Mouse (Mus musculus) layer of hippocampus, postnatal 25 days (tissue): ENCODE data around the gene Tcf3. TPM values are rescaled to one million over a fixed set of nuclear protein-coding genes. Genes with fewer than 3 reads are reported as not detected.

Experiments used
- DNase-seq, 2 experiments: peaks; one replicate each; pipeline ENCODE4 v3.0.0; 2022; ENCODE audit warnings: mixed read lengths in 2 of 2, low spot score in 1 of 2; ENCODE audit errors: extremely low spot score in 1 of 2
- total RNA-seq, 2 experiments: library from RNA; stranded (reverse); gene quantifications; 2 replicates each; pipeline ENCODE4 v1.2.3; 2021

Tcf3 gene
- total RNA-seq: 10 to 100 TPM; 26.9 to 32.1 TPM

DNA sequence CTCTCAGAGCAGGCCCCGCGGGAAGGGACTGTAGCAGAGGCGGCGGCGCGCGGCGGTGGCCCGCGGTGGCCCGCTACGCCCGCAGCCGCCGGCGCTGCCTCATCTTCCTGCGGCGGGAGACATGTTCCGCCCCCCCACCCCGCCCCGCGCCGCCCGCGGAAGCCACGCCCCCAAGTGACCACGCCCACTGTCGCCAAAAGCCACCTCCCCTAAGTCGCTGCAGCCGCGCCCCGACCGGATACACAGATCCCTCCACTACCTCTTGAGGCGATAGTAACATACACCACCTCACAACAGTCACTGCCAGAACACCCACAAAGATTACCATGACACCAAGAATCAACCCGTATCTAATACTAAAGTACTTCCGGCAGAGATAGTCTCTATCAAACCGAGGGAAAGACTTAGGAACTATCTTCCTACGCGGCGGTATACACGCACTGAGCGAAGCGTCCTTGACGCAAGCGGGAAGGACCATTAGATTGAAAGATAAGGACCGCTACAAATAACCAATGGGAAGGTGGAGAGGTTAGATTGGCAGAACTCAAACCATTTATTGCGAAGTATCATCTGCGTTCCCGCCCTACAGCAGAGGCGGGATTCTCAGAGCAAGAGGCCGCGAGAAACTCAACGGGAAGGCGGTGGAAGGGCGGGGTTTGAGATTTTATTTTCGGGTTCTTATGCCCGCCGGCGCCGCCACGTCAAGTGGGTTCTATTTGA is at the start of gene Tcf3:
Gene Tcf3 (minus strand): TSS at position 135 of the 720 bp plus-strand sequence.
- peak; percentile 90 to 91 for DNase-seq

DNA sequence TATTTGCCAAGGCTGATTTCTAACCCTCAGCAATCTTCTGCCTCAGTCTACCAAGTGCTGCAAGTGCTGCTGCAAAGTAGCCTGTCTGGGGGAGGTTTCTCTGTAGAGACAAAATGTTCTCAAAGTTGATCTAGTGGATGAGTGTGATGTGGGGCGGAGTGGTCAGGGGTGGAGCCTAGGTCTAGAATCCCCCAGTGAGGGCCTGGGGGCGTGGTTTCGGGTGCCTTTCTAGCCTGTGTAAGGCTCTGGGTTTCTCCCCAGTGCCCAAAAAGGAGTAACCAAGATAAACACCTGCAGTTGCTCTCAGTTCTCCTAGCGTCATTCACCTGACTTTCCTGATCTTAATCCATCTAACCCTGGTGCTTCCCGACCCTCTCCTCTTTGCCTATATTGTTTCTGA is 47.6 kb upstream of the Tcf3 start:
- no peak for DNase-seq

DNA sequence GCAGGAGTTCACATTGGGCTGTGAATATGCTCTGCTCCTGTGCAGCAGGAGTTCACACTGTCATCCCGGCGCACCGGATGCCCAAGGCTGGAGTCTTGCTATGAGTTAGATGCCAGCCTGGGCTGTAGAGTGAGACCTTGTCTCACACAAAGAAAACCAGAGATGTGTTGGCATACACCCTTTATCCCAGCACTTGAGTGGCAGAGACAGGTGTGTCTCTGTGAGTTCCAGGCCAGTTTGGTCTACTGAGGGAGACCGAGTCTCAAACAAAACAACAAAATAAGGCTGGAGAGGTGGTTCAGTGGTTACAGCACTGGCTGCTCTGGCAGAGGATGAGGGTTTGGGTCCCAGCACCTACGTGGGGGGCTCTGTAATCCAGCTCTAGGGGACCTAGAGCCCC is 45.1 kb upstream of the Tcf3 start:
- no peak for DNase-seq

DNA sequence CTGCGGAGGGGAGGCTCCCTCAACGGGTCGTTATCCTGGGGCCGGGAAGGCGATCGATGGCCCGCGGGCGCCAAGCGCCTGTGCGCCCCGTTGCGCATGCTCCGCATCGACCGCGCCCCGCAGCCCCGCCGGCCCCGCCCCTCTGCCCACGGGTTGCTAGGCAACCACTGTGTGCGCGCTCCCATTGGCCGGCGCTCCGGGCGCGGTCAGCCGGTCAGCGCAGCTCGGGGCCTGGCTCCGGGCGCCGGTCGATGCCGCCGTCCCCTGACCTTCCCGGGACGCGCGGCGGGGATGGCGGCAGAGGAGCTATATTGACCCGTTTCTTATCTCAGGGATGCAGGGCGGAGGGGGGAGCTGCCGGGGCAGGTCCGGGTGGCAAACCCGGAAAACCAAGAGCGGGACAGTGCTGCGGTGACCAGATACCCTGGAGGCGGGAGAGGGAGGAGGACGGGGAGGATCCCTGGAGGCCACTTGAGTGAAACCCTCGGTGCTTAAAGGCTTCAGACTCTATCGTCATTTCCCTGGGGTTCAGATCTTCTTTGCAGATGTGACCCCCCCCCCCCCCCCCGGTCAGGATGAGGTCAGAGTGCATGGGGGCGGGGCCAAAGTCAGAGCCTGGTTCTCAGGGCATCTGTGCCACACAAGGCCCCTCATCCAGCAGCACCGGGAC is 42.0 kb upstream of the Tcf3 start:
- DNase-seq: peak; percentile 74 to 82

DNA sequence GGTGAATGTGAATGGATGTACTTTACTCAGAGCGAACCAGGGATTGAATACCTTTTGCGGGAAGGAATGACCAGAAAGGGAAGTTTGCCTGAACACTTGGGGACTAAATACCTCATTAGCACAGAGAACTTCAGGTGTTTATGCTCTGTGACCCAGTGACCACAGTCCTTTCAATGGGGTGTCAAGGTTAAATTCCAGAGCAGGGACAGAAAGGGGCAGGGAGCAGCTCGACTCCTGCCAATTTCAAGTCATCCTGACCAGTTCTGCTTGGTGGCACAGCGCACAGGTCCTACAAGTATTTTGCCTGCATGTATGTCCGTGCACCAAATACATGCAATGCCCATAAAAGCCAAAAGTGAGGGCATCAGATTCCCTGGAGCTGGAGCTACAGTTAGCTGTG is 31.6 kb upstream of the Tcf3 start:
- no peak for DNase-seq

DNA sequence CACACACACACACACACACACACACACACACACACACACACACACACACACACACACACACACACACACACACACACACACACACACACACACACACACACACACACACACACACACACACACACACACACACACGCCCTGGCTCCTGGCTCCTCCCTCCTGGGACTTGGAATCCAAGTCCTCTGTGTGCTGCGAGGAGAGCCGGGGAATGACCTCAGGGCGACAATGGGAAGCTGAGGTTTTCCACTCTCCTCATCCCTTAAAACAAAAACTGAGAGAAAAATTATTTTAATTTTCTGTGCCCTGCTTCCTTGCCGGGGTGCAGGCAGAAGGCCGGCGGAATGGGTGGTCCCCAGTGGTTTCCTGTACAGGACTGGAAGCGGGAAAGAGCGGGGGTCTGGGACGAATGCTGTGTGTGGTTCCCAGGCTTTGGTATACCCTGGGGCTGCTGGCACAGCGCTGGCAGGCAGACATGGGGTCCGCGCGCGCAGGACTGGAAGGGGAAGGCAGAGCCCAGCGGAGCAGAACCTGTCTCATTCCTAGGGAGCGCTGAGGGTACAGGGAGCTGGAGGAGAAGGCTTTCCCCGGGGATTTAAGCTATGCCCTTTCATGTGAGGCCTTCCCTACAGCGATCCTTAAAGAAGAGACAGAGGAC is 31.1 kb upstream of the Tcf3 start:
- no peak for DNase-seq

DNA sequence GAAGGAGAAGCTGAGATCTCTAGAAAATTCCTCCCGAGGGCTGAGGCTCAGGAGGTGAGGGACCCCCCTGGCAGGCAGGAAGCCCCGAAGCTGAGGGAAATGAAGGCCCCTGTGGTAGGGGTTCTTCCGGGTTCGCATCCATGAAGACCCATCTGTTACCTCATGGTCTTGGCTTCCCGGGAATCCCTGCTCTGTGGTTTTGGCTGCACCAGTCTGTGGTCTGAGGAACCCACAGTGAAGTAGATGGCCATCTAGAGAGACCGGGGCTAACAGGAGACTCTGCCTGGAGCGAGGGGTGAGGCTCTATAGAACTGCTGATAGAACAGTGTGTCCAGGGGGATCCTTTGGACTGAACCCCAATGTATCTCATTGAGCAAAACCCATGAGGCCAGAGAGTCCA is 27.9 kb upstream of the Tcf3 start:
- no peak for DNase-seq

DNA sequence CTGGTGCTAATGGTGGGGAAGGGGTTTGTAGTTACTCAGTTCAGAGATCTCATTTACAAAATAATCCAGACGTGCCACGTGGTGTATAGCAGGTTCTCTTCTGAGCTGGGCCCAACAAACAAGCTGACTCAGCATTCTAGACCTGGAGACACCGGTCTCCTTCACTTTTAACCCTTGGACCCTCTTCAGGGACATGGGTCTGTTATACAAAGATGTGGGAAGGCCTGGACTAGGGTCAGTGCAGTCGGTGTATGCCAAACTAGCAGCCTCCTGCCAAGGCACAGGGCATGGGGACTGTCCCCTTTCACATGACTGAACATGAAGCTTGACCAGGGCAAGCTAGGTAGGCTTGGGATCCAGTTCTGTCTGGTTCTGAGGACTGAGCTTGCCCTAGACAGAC is 26.9 kb upstream of the Tcf3 start:
- no peak for DNase-seq

DNA sequence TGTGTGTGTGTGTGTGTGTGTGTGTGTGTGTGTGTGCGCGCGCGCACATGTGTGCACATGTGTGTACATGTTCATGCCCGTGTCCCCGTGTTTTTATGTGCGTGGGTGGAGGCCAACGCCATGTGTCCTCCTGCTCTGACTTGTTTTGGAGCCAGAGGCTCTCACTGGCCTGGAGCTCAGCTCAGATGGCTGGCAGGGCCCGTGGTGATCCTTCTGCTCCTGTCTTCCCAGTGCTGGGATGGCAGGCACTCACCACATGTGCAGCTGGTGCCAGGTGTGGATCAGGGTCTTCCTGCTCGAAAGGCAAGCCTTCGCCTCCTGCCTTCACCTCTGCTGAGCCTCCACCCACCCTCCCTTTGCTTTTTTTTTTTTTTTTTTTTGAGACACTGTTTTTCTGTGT is 26.2 kb upstream of the Tcf3 start:
- DNase-seq: no peak

DNA sequence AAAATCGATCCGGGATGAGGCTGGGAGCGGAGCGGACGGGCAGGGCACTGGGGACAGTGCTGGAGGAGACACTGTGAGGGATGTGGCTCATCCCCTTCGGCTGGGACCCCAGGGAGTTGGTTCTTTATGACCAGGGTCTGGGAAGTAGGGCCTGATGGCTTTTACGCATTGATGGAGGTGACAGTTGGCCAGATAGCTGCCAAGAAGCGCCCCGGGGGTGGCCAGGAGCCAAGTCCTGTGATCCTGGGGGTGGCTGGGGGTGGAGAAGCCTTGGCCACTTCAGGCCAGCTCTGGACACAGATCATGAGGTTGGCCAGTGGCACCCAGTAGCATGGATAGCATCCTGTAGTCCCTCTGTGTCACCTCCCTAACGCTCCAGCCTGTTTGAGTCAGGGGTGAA is 25.8 kb upstream of the Tcf3 start:
- DNase-seq: no peak

DNA sequence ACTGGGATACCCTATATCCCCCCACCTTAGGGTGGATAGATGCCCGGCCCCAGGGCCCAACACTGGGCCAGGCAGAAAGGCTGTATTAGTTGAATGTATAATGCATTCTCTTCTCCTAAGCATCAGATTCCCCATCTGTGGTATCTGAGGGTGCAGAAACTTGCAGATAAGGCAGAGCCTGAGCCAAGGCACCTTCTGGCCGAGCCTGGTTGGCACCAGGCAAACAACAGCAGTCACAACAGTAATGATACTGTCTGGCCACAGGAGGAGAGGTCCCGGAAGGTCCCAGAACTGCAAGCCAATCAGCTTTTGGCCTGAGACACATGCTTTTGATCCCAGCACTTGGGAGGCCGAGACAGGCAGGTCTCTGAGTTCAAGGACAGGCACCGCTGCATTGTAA is 22.2 kb upstream of the Tcf3 start:
- DNase-seq: no peak

DNA sequence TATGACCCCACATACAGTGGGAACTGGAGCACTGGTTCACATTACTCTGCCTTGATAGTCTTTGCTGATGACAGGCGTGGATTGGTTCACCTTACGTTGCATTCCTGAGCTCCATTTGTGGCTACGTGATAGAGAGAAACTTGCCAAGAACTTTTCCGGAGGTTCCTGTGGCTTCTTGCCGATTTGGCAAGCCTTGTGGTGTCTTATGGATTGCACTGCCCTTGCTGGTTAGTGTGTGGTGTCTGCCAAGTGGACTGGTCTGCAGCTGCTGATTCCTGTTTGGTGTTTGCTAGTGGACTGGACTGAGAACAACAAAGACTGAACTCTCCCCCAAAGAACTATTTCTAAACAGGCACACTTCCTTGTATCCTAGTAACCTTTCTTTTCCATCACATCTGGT is 21.3 kb upstream of the Tcf3 start:
- DNase-seq: no peak

DNA sequence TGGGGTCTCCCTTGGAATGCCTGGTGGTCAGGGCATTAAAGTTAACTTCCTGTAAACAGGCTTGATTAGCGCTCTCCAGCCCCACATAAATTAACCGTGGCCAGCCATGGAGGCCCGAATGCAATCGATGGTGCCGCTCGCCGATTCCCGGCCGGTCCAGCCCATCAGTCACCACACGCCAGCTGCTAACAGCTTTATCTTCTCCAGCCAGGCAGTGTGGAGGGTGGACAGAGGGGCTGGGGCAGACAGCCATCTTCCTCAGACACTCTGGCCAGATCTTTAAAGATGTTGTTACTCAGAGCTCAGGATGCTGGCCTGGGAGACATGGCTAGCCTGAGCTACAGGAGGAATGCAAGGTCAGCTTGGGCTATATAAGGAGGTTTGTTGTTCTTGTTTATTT is 20.2 kb upstream of the Tcf3 start:
- no peak for DNase-seq

DNA sequence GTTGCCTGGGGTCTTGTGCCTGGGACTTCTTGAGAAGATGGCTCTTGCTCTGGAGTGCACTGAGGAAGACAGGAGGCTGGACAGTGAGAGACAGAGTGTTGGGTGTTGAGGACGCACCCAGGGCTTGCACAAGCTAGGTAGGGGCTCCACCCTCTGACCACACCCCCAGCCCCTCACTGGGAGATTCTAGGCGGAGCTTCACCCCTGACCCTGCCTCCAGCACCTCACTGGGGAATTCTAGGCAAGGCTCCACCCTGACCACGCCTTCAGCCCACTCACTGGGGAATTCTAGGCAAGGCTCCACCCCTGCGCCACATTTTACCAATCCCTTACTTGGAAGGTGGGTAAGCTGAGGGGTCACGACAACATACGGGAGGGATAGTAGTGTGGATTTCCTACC is 17.2 kb upstream of the Tcf3 start:
- no peak for DNase-seq

DNA sequence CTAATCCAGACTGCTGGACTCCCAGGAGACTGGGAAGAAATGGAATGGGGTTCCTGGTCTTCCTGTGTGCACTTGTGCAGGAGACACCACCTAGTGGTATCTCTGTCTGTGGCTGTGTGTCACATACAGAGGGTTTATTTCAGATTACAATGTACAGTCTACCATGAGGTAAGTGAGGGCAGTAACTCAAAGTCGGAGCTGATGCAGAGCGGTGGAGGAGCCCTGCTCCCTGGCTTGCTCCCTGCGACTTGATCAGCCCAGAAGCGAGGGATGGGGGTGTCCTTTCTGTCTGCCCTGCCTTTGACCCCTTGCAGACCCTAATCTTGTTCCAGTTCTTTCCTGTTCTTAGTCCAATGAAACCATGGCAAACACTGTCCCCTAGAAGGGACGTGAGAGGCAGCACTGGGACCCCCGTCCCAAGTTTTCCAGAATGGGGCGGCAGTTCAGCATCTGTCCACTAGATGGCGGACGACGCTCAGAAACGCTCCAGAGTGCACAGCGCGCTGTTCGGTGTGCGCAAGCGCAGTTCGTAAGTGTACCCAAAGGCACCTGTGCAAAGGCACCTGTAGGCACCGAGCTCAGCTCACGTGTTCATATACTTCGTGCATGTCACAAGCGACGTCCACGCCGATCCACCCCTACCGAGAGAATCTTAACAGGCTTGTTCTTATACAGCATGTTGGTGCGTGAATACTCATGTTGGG is 12.6 kb upstream of the Tcf3 start:
- DNase-seq: peak; percentile 65 to 89

DNA sequence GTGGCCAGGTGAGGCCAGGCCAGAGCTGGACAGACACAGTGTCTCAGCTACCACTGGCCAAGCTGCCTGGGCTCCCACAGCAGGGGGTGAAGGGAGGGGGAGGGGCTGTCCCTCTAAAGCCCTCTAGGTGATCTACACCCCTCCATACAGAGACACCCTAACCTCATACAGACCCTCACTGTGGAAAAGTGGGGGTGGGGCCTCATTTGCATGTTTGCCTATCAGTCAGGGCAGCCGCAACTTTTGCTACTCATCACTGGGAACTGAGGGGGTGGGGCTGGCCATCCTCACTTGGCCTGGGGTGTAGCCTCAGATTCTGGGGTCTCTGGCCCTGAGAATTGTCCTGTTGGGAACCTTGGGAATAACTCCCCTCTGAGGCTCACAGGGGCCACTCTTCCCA is 11.6 kb upstream of the Tcf3 start:
- no peak for DNase-seq

DNA sequence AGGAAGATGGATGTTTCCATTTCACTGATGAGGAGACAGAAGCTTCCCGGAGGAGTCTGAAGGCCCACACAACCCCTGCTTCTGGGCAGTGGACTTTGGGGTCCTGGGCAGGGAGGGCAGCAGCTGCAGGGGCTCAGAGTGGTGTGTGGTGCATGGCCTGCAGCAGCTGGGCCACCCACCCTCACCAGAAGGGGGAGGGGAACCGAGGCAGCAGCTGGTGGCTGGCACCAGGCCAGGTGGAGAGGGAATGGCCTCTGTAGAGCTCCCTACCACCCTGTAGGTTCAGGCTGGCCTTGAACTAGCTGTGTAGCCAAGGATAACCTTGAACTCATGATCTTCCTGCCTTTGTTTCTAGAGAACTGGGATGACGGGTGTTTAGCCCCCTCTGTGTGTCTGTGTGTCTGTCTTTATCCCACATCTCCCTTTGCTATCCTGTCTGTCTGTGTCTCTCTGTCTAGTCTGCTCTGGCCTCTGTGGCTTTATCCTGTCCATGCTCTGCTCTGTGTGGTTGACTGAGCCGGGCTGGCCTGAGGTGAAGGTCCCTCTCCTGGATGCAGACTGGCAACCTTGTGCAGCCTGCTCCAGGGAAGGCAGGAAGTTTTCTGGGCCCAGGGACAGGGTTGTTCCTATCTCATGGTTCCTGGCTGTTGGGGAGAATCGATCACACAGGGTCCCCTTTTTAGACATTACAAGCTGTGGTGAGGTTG is 11.0 kb upstream of the Tcf3 start:
- DNase-seq: no peak

DNA sequence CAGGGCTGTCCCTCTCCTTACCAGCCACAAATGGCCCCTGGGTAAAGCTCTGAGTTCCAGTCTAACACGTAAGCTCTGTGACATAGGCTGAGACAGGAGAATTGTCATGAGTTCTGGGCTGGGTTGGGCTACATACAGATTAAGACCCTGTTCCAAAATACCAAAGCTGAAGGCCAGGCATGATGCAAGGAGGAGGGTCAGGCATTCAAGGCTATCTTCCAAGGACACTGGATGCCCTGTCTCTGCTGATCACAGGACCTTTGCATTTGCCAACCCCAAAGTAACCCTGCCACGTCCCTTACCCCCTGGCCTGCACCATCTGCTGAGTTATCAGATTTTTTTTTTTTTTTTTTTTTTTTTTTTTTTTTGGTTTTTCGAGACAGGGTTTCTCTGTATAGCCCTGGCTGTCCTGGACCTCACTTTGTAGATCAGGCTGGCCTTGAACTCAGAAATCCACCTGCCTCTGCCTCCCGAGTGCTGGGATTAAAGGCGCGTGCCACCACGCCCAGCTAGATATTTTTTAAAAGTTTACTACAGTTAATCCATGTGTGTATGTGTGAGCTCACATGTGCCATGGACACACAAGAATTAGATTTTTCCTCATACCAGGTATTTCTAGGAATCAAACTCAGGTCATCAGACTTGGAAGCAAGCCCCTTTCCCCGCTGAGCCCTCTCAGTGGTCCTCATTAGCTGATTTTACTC is 10.3 kb upstream of the Tcf3 start:
- no peak for DNase-seq

DNA sequence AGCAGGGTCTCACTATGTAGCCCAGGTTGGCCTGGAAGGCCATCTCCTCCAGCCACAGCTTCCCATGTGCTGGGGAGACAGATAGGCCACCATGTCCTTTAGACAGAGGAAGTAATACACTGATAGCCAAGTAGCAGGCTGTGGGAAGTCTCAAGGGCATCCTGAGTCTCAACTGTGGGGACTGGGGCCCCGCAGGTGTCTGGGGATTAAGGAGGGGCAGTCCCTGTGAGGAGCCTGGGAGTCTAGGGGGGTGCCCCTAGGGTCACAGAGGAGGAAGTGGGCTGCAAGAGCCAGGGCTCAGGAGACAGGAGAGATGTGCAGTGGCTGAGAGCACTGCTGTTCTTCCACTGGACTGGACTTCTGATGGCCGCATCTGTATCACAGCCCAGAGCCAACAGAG is 9.5 kb upstream of the Tcf3 start:
- no peak for DNase-seq

DNA sequence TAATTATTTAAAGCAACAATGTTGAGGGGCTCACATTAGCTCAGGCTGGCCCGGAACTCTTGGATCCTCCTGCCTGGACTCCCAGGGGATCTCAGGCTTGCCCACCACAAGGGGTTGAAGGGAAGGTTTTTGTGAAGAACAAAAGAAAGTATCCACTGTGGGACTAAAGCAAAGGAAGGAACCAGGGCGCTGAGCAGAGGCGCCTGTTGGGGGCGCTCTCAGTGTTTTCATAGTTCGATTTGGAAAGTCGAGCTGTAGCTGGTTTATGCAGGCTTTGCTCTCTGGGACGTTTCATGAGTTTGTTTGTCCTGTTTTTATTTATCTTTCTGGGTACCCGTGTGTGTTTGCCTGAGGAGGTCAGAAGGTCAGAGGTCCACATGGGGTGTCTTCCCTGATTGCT is 8.2 kb upstream of the Tcf3 start:
- no peak for DNase-seq
